Mouse (Mus musculus) hindbrain, postnatal 0 days (tissue): ENCODE data around the gene Xpa. TPM values are rescaled to one million over a fixed set of nuclear protein-coding genes. Genes with fewer than 3 reads are reported as not detected.

Source experiments
- ATAC-seq: fragments of 200-750 bp; cut with Nextera tagmentation; 2 replicates; pipeline ENCODE4 v1.8.0; 2017; ENCODE audit warnings: mild to moderate bottlenecking, moderate TSS enrichment, moderate library complexity
- DNase-seq: peaks from one replicate; pipeline ENCODE4 v3.0.0-alpha.2; 2015; ENCODE audit warnings: low spot score
- H3K27ac ChIP-seq: fragments of 300-500 bp; sonication (generic); 2 replicates; pipeline ENCODE4 v1.5.1; 2014; ENCODE audit warnings: mild to moderate bottlenecking
- H3K27me3 ChIP-seq: fragments of 300-500 bp; sonication (generic); 2 replicates; pipeline ENCODE4 v1.6.1; 2014; ENCODE audit warnings: low read length, mixed read lengths; ENCODE audit not compliant: insufficient read depth
- H3K36me3 ChIP-seq: fragments of 300-500 bp; sonication (generic); 2 replicates; pipeline ENCODE4 v1.6.1; 2014; ENCODE audit warnings: low read length, mixed read lengths; ENCODE audit not compliant: insufficient read depth
- H3K4me1 ChIP-seq: fragments of 300-500 bp; sonication (generic); 2 replicates; pipeline ENCODE4 v1.6.1; 2014; ENCODE audit warnings: antibody characterized with exemption, low read length, mixed read lengths; ENCODE audit not compliant: insufficient read depth
- H3K4me2 ChIP-seq: fragments of 300-500 bp; sonication (generic); 2 replicates; pipeline ENCODE4 v1.6.1; 2014; ENCODE audit warnings: low read depth, mild to moderate bottlenecking, low read length, moderate library complexity, mixed read lengths
- H3K4me3 ChIP-seq: fragments of 300-500 bp; sonication (generic); 2 replicates; pipeline ENCODE4 v1.5.1; 2014; ENCODE audit warnings: low read length
- H3K9ac ChIP-seq: fragments of 300-500 bp; sonication (generic); replicated peaks from 2 replicates; pipeline ENCODE4 v1.6.1; 2014; ENCODE audit warnings: mild to moderate bottlenecking, low read length, moderate library complexity, mixed read lengths
- H3K9me3 ChIP-seq: fragments of 300-500 bp; sonication (generic); 2 replicates; pipeline ENCODE4 v1.6.1; 2016; ENCODE audit warnings: low read length, mixed read lengths
- CTCF ChIP-seq: IDR thresholded peaks from 2 replicates; pipeline ENCODE4 v1.5.1; 2016; ENCODE audit warnings: antibody characterized with exemption, control low read depth, low read depth
- WGBS: fragments of 180-500 bp; shearing (Covaris S2); extraction: QIAGEN DNeasy Blood & Tissue Kit; methylation state at CpG from one replicate; pipeline ENCODE4 v1.1.7; 2014; 5-methylcytosine and 5-hydroxymethylcytosine counted together
- polyA plus RNA-seq: library from polyadenylated mRNA; unstranded; fragments of >200 nt; fragmentation: Nextera tagmentation; extraction: Ambion mirVana; gene quantifications from 2 replicates; pipeline ENCODE4 v1.2.1, GENCODE M21; 2015
- total RNA-seq: library from RNA; depleted of rRNA; stranded (reverse); fragments of >200 nt; gene quantifications from 2 replicates; pipeline ENCODE4 v1.2.3, GENCODE M21; 2014

Gene Xpa
- total and polyA plus RNA-seq, 2 experiments from 2014 or later, result 18.9 to 35.9 TPM

DNA sequence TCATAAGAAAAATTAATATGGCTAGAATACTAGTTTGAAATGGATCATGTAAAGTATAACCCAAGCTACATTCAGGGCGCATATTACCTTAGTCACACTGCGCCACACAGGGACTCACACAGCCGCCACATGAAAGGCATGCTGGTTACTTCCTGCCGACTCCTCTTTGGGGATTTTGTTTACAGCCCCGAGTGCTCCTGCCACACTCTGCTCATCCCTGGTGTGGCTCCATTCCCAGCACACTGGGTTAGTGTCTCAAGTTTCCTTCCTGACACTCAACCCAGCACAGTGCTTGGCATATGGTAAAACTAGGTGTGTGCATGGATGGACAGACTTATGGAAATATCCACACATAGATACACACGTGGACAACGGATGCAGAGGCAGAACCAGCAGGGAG, 13.9 kb downstream of the Xpa start:
- peaks cover 66% of the 10 kb centered on the region for H3K36me3 ChIP-seq
- no peaks in the 10 kb centered on the region for H3K4me1 ChIP-seq
- H3K27me3 ChIP-seq, result no peaks in the 10 kb centered on the region
- H3K9ac ChIP-seq, result no peak overlapping the region
- ATAC-seq (no peak), DNase-seq (no peak)
- H3K4me3 ChIP-seq, result no peak overlapping the region
- 92% methylated on average over 7 of the region's 7 CpGs for WGBS
- no peak overlapping the region for H3K27ac ChIP-seq
- no peak overlapping the region for H3K4me2 ChIP-seq
- H3K9me3 ChIP-seq, result no peaks in the 10 kb centered on the region
- TF ChIP-seq CTCF, result no peak

DNA sequence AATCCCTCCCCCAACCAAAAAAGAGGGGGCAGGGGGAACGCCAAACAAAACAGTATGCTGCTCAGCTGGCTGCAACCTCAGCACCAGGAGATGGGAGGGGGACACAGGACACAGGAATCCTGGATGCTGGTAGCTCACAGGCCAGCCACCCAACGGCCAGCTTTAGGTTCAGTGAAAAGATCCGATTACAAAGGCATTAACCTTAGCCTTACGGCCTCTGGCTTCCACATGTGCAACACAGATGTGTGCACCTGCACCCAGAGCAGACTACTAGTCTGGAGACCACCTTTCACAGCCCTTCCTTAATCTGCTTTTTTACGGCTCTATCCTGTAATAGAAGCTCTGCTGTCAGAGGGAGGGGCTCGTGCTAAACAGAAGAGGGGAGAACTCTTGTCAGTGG, 14.9 kb downstream of the Xpa start:
- H3K4me1 ChIP-seq, result no peaks in the 10 kb centered on the region
- no peak overlapping the region for H3K9ac ChIP-seq
- no peaks in the 10 kb centered on the region for H3K9me3 ChIP-seq
- ATAC-seq (no peak), DNase-seq (no peak)
- H3K36me3 ChIP-seq, result peaks cover 73% of the 10 kb centered on the region
- H3K4me2 ChIP-seq, result no peak overlapping the region
- 80% methylated on average over 6 of the region's 6 CpGs for WGBS
- H3K27me3 ChIP-seq, result no peaks in the 10 kb centered on the region
- no peak overlapping the region for H3K27ac ChIP-seq
- H3K4me3 ChIP-seq, result no peak overlapping the region
- TF ChIP-seq CTCF, result no peak

DNA sequence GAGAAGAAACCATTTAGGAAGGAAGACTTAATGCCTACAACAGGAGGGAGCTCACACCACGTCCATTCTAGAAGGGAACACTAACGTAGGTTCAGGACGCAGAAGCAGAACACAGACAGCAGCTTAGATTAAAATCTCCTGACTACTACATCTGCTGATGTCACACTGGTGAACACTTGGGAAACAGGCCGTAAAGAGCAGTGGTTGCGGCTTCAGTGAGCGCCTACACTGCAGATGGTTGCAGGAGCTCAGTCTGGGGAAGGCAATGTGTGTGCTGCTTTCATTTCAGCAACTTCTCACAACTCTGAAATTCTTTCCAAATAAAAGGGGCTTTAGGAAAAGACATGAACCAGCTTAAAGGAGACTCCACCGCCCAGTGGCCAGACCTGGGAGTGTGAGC, 18.6 kb downstream of the Xpa start:
- no peak for TF ChIP-seq CTCF
- Histone ChIP-seq H3K27ac (no peak overlapping the region), H3K27me3 (no peaks in the 10 kb centered on the region), H3K9ac (no peak overlapping the region), H3K4me1 (no peaks in the 10 kb centered on the region), H3K9me3 (no peaks in the 10 kb centered on the region), H3K36me3 (peaks cover 70% of the 10 kb centered on the region), H3K4me2 (no peak overlapping the region), H3K4me3 (no peak overlapping the region)
- WGBS, result 91% methylated on average over 7 of the region's 7 CpGs
- DNase-seq (no peak), ATAC-seq (0 out of 2 replicates have a peak, but pooled peaks have one; percentile 9)

DNA sequence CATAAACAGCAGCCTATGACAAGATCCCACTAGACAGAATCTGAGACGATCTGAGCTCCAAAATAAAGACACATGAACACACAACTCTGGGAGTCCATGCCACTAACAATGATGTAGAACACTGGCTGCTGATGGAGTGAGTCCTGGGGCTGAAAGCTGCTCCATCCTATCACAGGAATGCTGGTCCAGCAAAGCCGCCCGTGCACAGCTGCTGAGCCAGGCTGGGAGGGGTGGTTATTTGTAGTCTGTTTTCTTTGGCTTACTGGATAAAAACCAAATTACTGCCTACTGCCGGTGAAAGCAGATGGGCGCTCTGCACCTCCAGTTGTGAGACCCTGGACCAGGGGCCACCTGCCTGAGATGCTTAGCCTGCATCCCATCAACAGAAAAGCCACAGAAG, 19.1 kb downstream of the Xpa start:
- TF ChIP-seq CTCF, result no peak
- no peak overlapping the region for H3K27ac ChIP-seq
- H3K4me3 ChIP-seq, result no peak overlapping the region
- 83% methylated on average over 5 of the region's 5 CpGs for WGBS
- ATAC-seq (no peak), DNase-seq (no peak)
- H3K27me3 ChIP-seq, result no peaks in the 10 kb centered on the region
- no peak overlapping the region for H3K4me2 ChIP-seq
- H3K4me1 ChIP-seq, result no peaks in the 10 kb centered on the region
- H3K9me3 ChIP-seq, result no peaks in the 10 kb centered on the region
- H3K9ac ChIP-seq, result no peak overlapping the region
- H3K36me3 ChIP-seq, result peaks cover 70% of the 10 kb centered on the region

DNA sequence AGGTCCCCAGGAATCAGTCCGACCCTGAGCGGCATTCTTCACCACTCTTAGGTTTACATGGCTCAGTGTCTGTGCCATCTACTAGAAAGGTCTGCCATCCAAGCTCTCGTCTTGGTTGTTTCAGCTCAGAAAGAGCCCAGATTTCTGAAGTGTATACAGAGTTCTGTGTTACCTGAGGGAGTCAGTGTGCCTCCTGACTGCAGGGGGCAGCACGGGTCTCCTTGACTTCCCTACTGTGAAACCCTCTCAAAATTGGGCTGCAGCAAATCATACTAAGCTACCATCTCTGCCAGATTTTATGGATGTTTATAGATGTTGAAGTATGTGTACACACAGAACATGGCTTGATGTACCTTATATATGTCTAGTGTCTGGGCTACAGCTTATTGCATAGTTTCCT, 19.8 kb downstream of the Xpa start:
- DNase-seq (no peak), ATAC-seq (no peak)
- no peak overlapping the region for H3K4me2 ChIP-seq
- no peaks in the 10 kb centered on the region for H3K27me3 ChIP-seq
- H3K9ac ChIP-seq, result no peak overlapping the region
- H3K9me3 ChIP-seq, result no peaks in the 10 kb centered on the region
- no peak overlapping the region for H3K27ac ChIP-seq
- WGBS, result 78% methylated on average over 4 of the region's 4 CpGs
- H3K36me3 ChIP-seq, result peaks cover 68% of the 10 kb centered on the region
- TF ChIP-seq CTCF, result peak; percentile 39
- H3K4me3 ChIP-seq, result no peak overlapping the region
- no peaks in the 10 kb centered on the region for H3K4me1 ChIP-seq

DNA sequence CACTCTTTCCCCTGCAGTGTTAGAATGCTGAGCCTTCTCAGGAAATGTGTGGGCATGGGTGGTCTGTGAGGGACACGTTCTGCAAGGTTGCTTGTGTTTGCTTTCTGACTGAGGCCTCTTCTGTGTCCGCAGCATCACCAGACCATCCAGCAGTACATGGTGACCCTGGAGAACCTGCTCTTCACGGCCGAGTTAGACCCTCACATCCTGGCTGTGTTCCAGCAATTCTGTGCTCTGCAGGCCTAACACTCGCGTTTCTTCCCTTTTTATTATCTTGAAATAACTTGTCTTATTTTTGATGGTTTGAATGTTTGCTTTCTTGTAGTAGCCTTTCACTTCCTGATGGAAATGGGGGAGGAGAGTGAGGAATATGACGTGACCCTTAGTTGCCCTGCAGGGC, 24.4 kb downstream of the Xpa start:
- no peak for ATAC-seq
- peaks cover 76% of the 10 kb centered on the region for H3K36me3 ChIP-seq
- H3K4me3 ChIP-seq, result no peak overlapping the region
- no peaks in the 10 kb centered on the region for H3K27me3 ChIP-seq
- 82% methylated on average over 7 of the region's 7 CpGs for WGBS
- H3K9me3 ChIP-seq, result no peaks in the 10 kb centered on the region
- H3K4me2 ChIP-seq, result no peak overlapping the region
- no peak for DNase-seq
- no peak overlapping the region for H3K27ac ChIP-seq
- H3K4me1 ChIP-seq, result no peaks in the 10 kb centered on the region
- TF ChIP-seq CTCF, result no peak
- no peak overlapping the region for H3K9ac ChIP-seq

DNA sequence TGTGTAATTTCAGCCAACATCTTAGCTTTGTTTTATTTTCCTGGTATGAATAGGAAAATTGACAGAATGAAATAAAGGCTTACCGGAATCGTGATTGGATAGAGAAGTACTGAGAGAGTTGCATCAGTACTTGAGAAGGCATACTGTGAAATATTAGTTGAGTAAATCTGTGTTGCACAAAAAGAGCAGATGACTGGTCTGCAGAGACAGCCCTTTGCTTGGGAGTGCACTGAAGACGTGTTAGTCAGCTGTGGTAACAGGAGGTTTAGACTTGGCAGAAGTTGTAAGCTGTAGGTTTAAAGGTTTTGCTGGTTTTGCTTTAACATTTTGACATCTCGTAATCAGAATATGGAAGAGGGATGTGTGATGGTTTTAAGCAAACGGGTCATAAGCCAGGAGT, 30.3 kb downstream of the Xpa start:
- DNase-seq (no peak), ATAC-seq (no peak)
- H3K4me3 ChIP-seq, result no peak overlapping the region
- H3K9me3 ChIP-seq, result no peaks in the 10 kb centered on the region
- H3K27me3 ChIP-seq, result no peaks in the 10 kb centered on the region
- no peak overlapping the region for H3K9ac ChIP-seq
- H3K4me1 ChIP-seq, result no peaks in the 10 kb centered on the region
- 94% methylated on average over 5 of the region's 5 CpGs for WGBS
- H3K4me2 ChIP-seq, result no peak overlapping the region
- peaks cover 75% of the 10 kb centered on the region for H3K36me3 ChIP-seq
- H3K27ac ChIP-seq, result no peak overlapping the region
- TF ChIP-seq CTCF, result no peak
